Mouse (Mus musculus) hindbrain, embryonic 11.5 days (tissue): Measurements from ENCODE around the gene 4930442H23Rik. TPM values are rescaled to one million over a fixed set of nuclear protein-coding genes. Genes with fewer than 3 reads are reported as not detected.

Experiments
- ATAC-seq: fragments of 200-750 bp; cut with Nextera tagmentation; 2 replicates; pipeline ENCODE4 v1.8.0; 2017; ENCODE audit warnings: mild to moderate bottlenecking, moderate TSS enrichment, moderate library complexity; ENCODE audit not compliant: low FRiP score
- DNase-seq: peaks from one replicate; pipeline ENCODE4 v3.0.0-alpha.2; 2015; ENCODE audit warnings: low spot score
- H3K27ac ChIP-seq: fragments of 300-500 bp; sonication (generic); 2 replicates; pipeline ENCODE4 v1.5.1; 2014; ENCODE audit warnings: mild to moderate bottlenecking, low read depth, low read length
- H3K27me3 ChIP-seq: fragments of 300-500 bp; sonication (generic); 2 replicates; pipeline ENCODE4 v1.6.1; 2014; ENCODE audit warnings: mild to moderate bottlenecking, low read length, moderate library complexity, mixed read lengths; ENCODE audit not compliant: control insufficient read depth, insufficient read depth
- H3K36me3 ChIP-seq: fragments of 300-500 bp; sonication (generic); 2 replicates; pipeline ENCODE4 v1.6.1; 2014; ENCODE audit warnings: mild to moderate bottlenecking, low read length, moderate library complexity, mixed read lengths; ENCODE audit not compliant: control insufficient read depth, insufficient read depth
- H3K4me1 ChIP-seq: fragments of 300-500 bp; sonication (generic); replicated peaks from 2 replicates; pipeline ENCODE4 v1.6.1; 2014; ENCODE audit warnings: low read length, mixed read lengths; ENCODE audit not compliant: control insufficient read depth, insufficient read depth
- H3K4me2 ChIP-seq: fragments of 300-500 bp; sonication (generic); replicated peaks from 2 replicates; pipeline ENCODE4 v1.6.1; 2014; ENCODE audit warnings: mild to moderate bottlenecking, low read depth, low read length
- H3K4me3 ChIP-seq: fragments of 300-500 bp; sonication (generic); 2 replicates; pipeline ENCODE4 v1.5.1; 2014; ENCODE audit warnings: low read depth, low read length
- H3K9ac ChIP-seq: fragments of 300-500 bp; sonication (generic); 2 replicates; pipeline ENCODE4 v1.6.1; 2014; ENCODE audit warnings: low read depth, low read length
- H3K9me3 ChIP-seq: fragments of 300-500 bp; sonication (generic); 2 replicates; pipeline ENCODE4 v1.6.1; 2016; ENCODE audit warnings: low read length; ENCODE audit not compliant: control insufficient read depth
- WGBS: fragments of 180-500 bp; shearing (Covaris S2); extraction: QIAGEN DNeasy Blood & Tissue Kit; methylation state at CpG from one replicate; pipeline ENCODE4 v1.1.7; 2014; 5-methylcytosine and 5-hydroxymethylcytosine counted together
- polyA plus RNA-seq: library from polyadenylated mRNA; unstranded; fragments of >200 nt; fragmentation: Nextera tagmentation; extraction: Ambion mirVana; gene quantifications from 2 replicates; pipeline ENCODE4 v1.2.1, GENCODE M21; 2014

4930442H23Rik gene
- polyA plus RNA-seq, 1 experiment from 2014 or later: not detected

GRCm38 (mm10) chr10:81201807-81202758 lies 18.4 kb upstream of the 4930442H23Rik start, which contains the start of gene Nmrk2:
Nmrk2 (minus strand) TSS chr10:81202051.
- Histone ChIP-seq H3K9ac (no peak within 1 kb of the TSS), H3K4me3 (no peak within 1 kb of the TSS), H3K27me3 (no peaks in the 10 kb centered on the region; the same call in 1 of the 2 replicates), H3K4me1 (0 out of 2 replicates have a peak, but pooled peaks cover 2% of the 10 kb centered on the region), H3K9me3 (no peaks in the 10 kb centered on the region), H3K36me3 (no peaks in the 10 kb centered on the region), H3K27ac (no peak within 1 kb of the TSS), H3K4me2 (no peak within 1 kb of the TSS)
- no peak for DNase-seq
- 61% methylated on average over 13 of the region's 13 CpGs for WGBS
- ATAC-seq: no peak

GRCm38 (mm10) chr10:81200605-81201287 lies 17.1 kb upstream of the 4930442H23Rik start:
- Histone ChIP-seq H3K36me3 (no peaks in the 10 kb centered on the region), H3K4me1 (0 out of 2 replicates have a peak, but pooled peaks cover 2% of the 10 kb centered on the region), H3K4me2 (no peak overlapping the region), H3K4me3 (no peak overlapping the region), H3K9ac (no peak overlapping the region), H3K27me3 (peaks cover 10% of the 10 kb centered on the region), H3K27ac (no peak overlapping the region), H3K9me3 (no peaks in the 10 kb centered on the region)
- ATAC-seq (no peak), DNase-seq (no peak)
- WGBS: 76% methylated on average over 20 of the region's 20 CpGs

- Histone ChIP-seq H3K9me3 (no peaks in the 10 kb centered on the region), H3K27me3 (peaks cover 16% of the 10 kb centered on the region), H3K4me2 (no peak overlapping the region), H3K9ac (no peak overlapping the region), H3K4me1 (0 out of 2 replicates have a peak, but pooled peaks cover 2% of the 10 kb centered on the region), H3K27ac (no peak overlapping the region), H3K36me3 (no peaks in the 10 kb centered on the region), H3K4me3 (no peak overlapping the region)
- no peak for DNase-seq
- ATAC-seq: no peak
- WGBS: 85% methylated on average over 13 of the region's 13 CpGs
These were observed 16.5 kb upstream of the 4930442H23Rik start for GRCm38 (mm10) chr10:81200141-81200540.

- WGBS: 89% methylated on average over 6 of the region's 6 CpGs
- DNase-seq: no peak
- Histone ChIP-seq H3K27ac (no peak overlapping the region), H3K36me3 (no peaks in the 10 kb centered on the region), H3K9ac (no peak overlapping the region), H3K9me3 (no peaks in the 10 kb centered on the region), H3K27me3 (peaks cover 28% of the 10 kb centered on the region), H3K4me2 (no peak overlapping the region), H3K4me3 (no peak overlapping the region), H3K4me1 (0 out of 2 replicates have a peak, but pooled peaks cover 2% of the 10 kb centered on the region)
- ATAC-seq: no peak
These were observed 15.3 kb upstream of the 4930442H23Rik start for GRCm38 (mm10) chr10:81198990-81199389.

- WGBS: 2% methylated on average over 9 of the region's 9 CpGs
These were observed 14.6 kb upstream of the 4930442H23Rik start for GRCm38 (mm10) chr10:81198230-81198629.

GRCm38 (mm10) chr10:81197305-81197704 lies 13.7 kb upstream of the 4930442H23Rik start:
- H3K9ac ChIP-seq: no peak overlapping the region
- no peak overlapping the region for H3K27ac ChIP-seq
- ATAC-seq (no peak), DNase-seq (no peak)
- no peaks in the 10 kb centered on the region for H3K9me3 ChIP-seq
- H3K4me2 ChIP-seq: no peak overlapping the region
- WGBS: 50% methylated on average over 6 of the region's 6 CpGs
- H3K36me3 ChIP-seq: no peaks in the 10 kb centered on the region
- H3K4me1 ChIP-seq: peaks cover 9% of the 10 kb centered on the region
- no peak overlapping the region for H3K4me3 ChIP-seq
- peaks cover 28% of the 10 kb centered on the region for H3K27me3 ChIP-seq

More at GRCm38 (mm10) chr10:81198230-81198629, 14.6 kb upstream of the 4930442H23Rik start:
- Histone ChIP-seq H3K4me3 (no peak overlapping the region), H3K9ac (no peak overlapping the region), H3K27me3 (peaks cover 28% of the 10 kb centered on the region), H3K4me2 (no peak overlapping the region), H3K4me1 (peaks cover 4% of the 10 kb centered on the region; the same call in 1 of the 2 replicates), H3K27ac (no peak overlapping the region), H3K36me3 (no peaks in the 10 kb centered on the region), H3K9me3 (no peaks in the 10 kb centered on the region)
- DNase-seq (peak; percentile 84), ATAC-seq (no peak)

GRCm38 (mm10) chr10:81196470-81197065 lies 12.9 kb upstream of the 4930442H23Rik start:
- ATAC-seq (no peak), DNase-seq (no peak)
- Histone ChIP-seq H3K27ac (no peak overlapping the region), H3K4me2 (no peak overlapping the region), H3K4me3 (no peak overlapping the region), H3K4me1 (peaks cover 8% of the 10 kb centered on the region), H3K27me3 (peaks cover 28% of the 10 kb centered on the region), H3K36me3 (no peaks in the 10 kb centered on the region), H3K9ac (no peak overlapping the region), H3K9me3 (no peaks in the 10 kb centered on the region)
- 73% methylated on average over 11 of the region's 11 CpGs for WGBS

GRCm38 (mm10) chr10:81195300-81195699 lies 11.7 kb upstream of the 4930442H23Rik start:
- no peaks in the 10 kb centered on the region for H3K36me3 ChIP-seq
- H3K27me3 ChIP-seq: peaks cover 28% of the 10 kb centered on the region
- WGBS: 69% methylated on average over 4 of the region's 4 CpGs
- H3K4me2 ChIP-seq: no peak overlapping the region
- ATAC-seq (no peak), DNase-seq (no peak)
- no peak overlapping the region for H3K4me3 ChIP-seq
- no peak overlapping the region for H3K27ac ChIP-seq
- no peak overlapping the region for H3K9ac ChIP-seq
- peaks cover 8% of the 10 kb centered on the region for H3K4me1 ChIP-seq
- no peaks in the 10 kb centered on the region for H3K9me3 ChIP-seq
